Mouse (Mus musculus): ENCODE data around the gene Mtch2.
"Not testable (repeated sequence)": the region's sequence is repeated elsewhere in the genome, so short reads cannot be mapped to it uniquely, and the experiment has no call there.

The Mtch2 gene

GRCm38 (mm10) chr2:90846955-90847680, at the start of gene Mtch2:
Gene Mtch2, plus strand, starts transcription at chr2:90847155.
- in situ Hi-C loops (cut with MboI; ENCODE audit: low sequenced_read_pairs), result no loop called here

- in situ Hi-C loops (cut with MboI; ENCODE audit: low sequenced_read_pairs), result no loop called here
These were observed 38.5 kb upstream of the Mtch2 start for GRCm38 (mm10) chr2:90808241-90809126.

- in situ Hi-C loops (cut with MboI; ENCODE audit: low sequenced_read_pairs), result no loop called here
These were observed 36.2 kb upstream of the Mtch2 start for GRCm38 (mm10) chr2:90810751-90811150.

GRCm38 (mm10) chr2:90815266-90815665, 31.7 kb upstream of the Mtch2 start:
- in situ Hi-C loops (cut with MboI; ENCODE audit: low sequenced_read_pairs), result no loop called here

- in situ Hi-C loops (cut with MboI; ENCODE audit: low sequenced_read_pairs), result no loop called here
These were observed 30.8 kb upstream of the Mtch2 start for GRCm38 (mm10) chr2:90816144-90816543.

GRCm38 (mm10) chr2:90818710-90819109, 28.2 kb upstream of the Mtch2 start:
- in situ Hi-C loops (cut with MboI; ENCODE audit: low sequenced_read_pairs), result no loop called here

- in situ Hi-C loops (cut with MboI; ENCODE audit: low sequenced_read_pairs), result no loop called here
These were observed 26.1 kb upstream of the Mtch2 start for GRCm38 (mm10) chr2:90820894-90821293.

GRCm38 (mm10) chr2:90822978-90823377, 24.0 kb upstream of the Mtch2 start:
- in situ Hi-C loops (cut with MboI; ENCODE audit: low sequenced_read_pairs), result no loop called here

- in situ Hi-C loops (cut with MboI; ENCODE audit: low sequenced_read_pairs), result no loop called here
These were observed 23.2 kb upstream of the Mtch2 start for GRCm38 (mm10) chr2:90823781-90824180.

- in situ Hi-C loops (cut with MboI; ENCODE audit: low sequenced_read_pairs), result not testable (repeated sequence)
These were observed 22.4 kb upstream of the Mtch2 start for GRCm38 (mm10) chr2:90824528-90824927.

- in situ Hi-C loops (cut with MboI; ENCODE audit: low sequenced_read_pairs), result no loop called here
These were observed 21.3 kb upstream of the Mtch2 start for GRCm38 (mm10) chr2:90825515-90826172.

- in situ Hi-C loops (cut with MboI; ENCODE audit: low sequenced_read_pairs), result no loop called here
These were observed 18.2 kb upstream of the Mtch2 start for GRCm38 (mm10) chr2:90828739-90829138.

- in situ Hi-C loops (cut with MboI; ENCODE audit: low sequenced_read_pairs), result no loop called here
These were observed 13.5 kb upstream of the Mtch2 start for GRCm38 (mm10) chr2:90833502-90833901.

GRCm38 (mm10) chr2:90838621-90839020, 8.3 kb upstream of the Mtch2 start:
- in situ Hi-C loops (cut with MboI; ENCODE audit: low sequenced_read_pairs), result no loop called here

GRCm38 (mm10) chr2:90843666-90844065, 3.3 kb upstream of the Mtch2 start:
- in situ Hi-C loops (cut with MboI; ENCODE audit: low sequenced_read_pairs), result no loop called here

GRCm38 (mm10) chr2:90844262-90844661, 2.7 kb upstream of the Mtch2 start:
- in situ Hi-C loops (cut with MboI; ENCODE audit: low sequenced_read_pairs), result no loop called here

GRCm38 (mm10) chr2:90845234-90845633, 1.7 kb upstream of the Mtch2 start:
- in situ Hi-C loops (cut with MboI; ENCODE audit: low sequenced_read_pairs), result no loop called here

- in situ Hi-C loops (cut with MboI; ENCODE audit: low sequenced_read_pairs), result no loop called here
These were observed 784 bp upstream of the Mtch2 start for GRCm38 (mm10) chr2:90846171-90846570.

GRCm38 (mm10) chr2:90846597-90846954, 379 bp upstream of the Mtch2 start:
- in situ Hi-C loops (cut with MboI; ENCODE audit: low sequenced_read_pairs), result no loop called here

GRCm38 (mm10) chr2:90847681-90848050, 711 bp downstream of the Mtch2 start:
- in situ Hi-C loops (cut with MboI; ENCODE audit: low sequenced_read_pairs), result no loop called here

- in situ Hi-C loops (cut with MboI; ENCODE audit: low sequenced_read_pairs), result no loop called here
These were observed 1.4 kb downstream of the Mtch2 start for GRCm38 (mm10) chr2:90848331-90848730.

- in situ Hi-C loops (cut with MboI; ENCODE audit: low sequenced_read_pairs), result no loop called here
These were observed 3.4 kb downstream of the Mtch2 start for GRCm38 (mm10) chr2:90850401-90850800.

Measured in CH12F3 (cell line).